Mouse (Mus musculus) heart, embryonic 10.5 days (tissue): ENCODE measurements around the gene Lrrc49. TPM values are rescaled to one million over a fixed set of nuclear protein-coding genes. Genes with fewer than 3 reads are reported as not detected.

ENCODE experiments used
- DNase-seq: peaks from one replicate; pipeline ENCODE4 v3.0.0-alpha.2; 2017; ENCODE audit warnings: low spot score
- H3K27ac ChIP-seq: fragments of 300-500 bp; sonication (generic); 2 replicates; pipeline ENCODE4 v1.5.1; 2016; ENCODE audit warnings: mild to moderate bottlenecking
- H3K27me3 ChIP-seq: fragments of 300-500 bp; sonication (generic); 2 replicates; pipeline ENCODE4 v1.6.1; 2016; ENCODE audit warnings: mild to moderate bottlenecking; ENCODE audit not compliant: poor library complexity, insufficient read depth, severe bottlenecking
- H3K36me3 ChIP-seq: fragments of 300-500 bp; sonication (generic); 2 replicates; pipeline ENCODE4 v1.6.1; 2016; ENCODE audit warnings: mild to moderate bottlenecking, moderate library complexity
- H3K4me1 ChIP-seq: fragments of 300-500 bp; sonication (generic); 2 replicates; pipeline ENCODE4 v1.6.1; 2016; ENCODE audit warnings: mild to moderate bottlenecking
- H3K4me3 ChIP-seq: fragments of 300-500 bp; sonication (generic); 2 replicates; pipeline ENCODE4 v1.5.1; 2016; ENCODE audit warnings: mild to moderate bottlenecking, moderate library complexity
- H3K9me3 ChIP-seq: fragments of 300-500 bp; sonication (generic); 2 replicates; pipeline ENCODE4 v1.6.1; 2016; ENCODE audit warnings: mild to moderate bottlenecking, moderate library complexity
- WGBS: fragments of 180-500 bp; shearing (Covaris S2); methylation state at CpG from one replicate; pipeline ENCODE4 v1.1.7; 2016; 5-methylcytosine and 5-hydroxymethylcytosine counted together
- polyA plus RNA-seq: library from polyadenylated mRNA; unstranded; fragments of >200 nt; fragmentation: Nextera tagmentation; extraction: Ambion mirVana; gene quantifications from 2 replicates; pipeline ENCODE4 v1.2.1, GENCODE M21; 2016

Lrrc49 gene
- polyA plus RNA-seq, 1 experiment from 2014 or later = 12.4 TPM

- Histone ChIP-seq H3K4me3 (no peak overlapping the region), H3K9me3 (no peaks in the 10 kb centered on the region), H3K36me3 (no peaks in the 10 kb centered on the region), H3K27me3 (no peaks in the 10 kb centered on the region), H3K4me1 (0 out of 2 replicates have a peak, but pooled peaks cover 5% of the 10 kb centered on the region), H3K27ac (no peak overlapping the region)
- WGBS = 83% methylated on average over 2 of the region's 2 CpGs
- no peak for DNase-seq
Measured at GRCm38 (mm10) chr9:60612260-60612659, 75.7 kb downstream of the Lrrc49 start.

- 64% methylated on average over 13 of the region's 13 CpGs for WGBS
- no peak for DNase-seq
- Histone ChIP-seq H3K4me1 (no peaks in the 10 kb centered on the region), H3K36me3 (no peaks in the 10 kb centered on the region), H3K4me3 (no peak overlapping the region), H3K27me3 (no peaks in the 10 kb centered on the region), H3K9me3 (no peaks in the 10 kb centered on the region), H3K27ac (no peak overlapping the region)
Measured at GRCm38 (mm10) chr9:60610194-60610593, 77.8 kb downstream of the Lrrc49 start.

- Histone ChIP-seq H3K4me1 (no peaks in the 10 kb centered on the region), H3K36me3 (no peaks in the 10 kb centered on the region), H3K27ac (no peak overlapping the region), H3K27me3 (no peaks in the 10 kb centered on the region), H3K9me3 (no peaks in the 10 kb centered on the region), H3K4me3 (no peak overlapping the region)
- no peak for DNase-seq
- WGBS = 81% methylated on average over 9 of the region's 9 CpGs
Measured at GRCm38 (mm10) chr9:60608857-60609256, 79.1 kb downstream of the Lrrc49 start.

GRCm38 (mm10) chr9:60608086-60608485 is 79.9 kb downstream of the Lrrc49 start:
- Histone ChIP-seq H3K4me3 (no peak overlapping the region), H3K27me3 (no peaks in the 10 kb centered on the region), H3K27ac (no peak overlapping the region), H3K9me3 (no peaks in the 10 kb centered on the region), H3K4me1 (no peaks in the 10 kb centered on the region), H3K36me3 (no peaks in the 10 kb centered on the region)
- no peak for DNase-seq
- 77% methylated on average over 3 of the region's 3 CpGs for WGBS

- Histone ChIP-seq H3K36me3 (no peaks in the 10 kb centered on the region), H3K9me3 (no peaks in the 10 kb centered on the region), H3K4me1 (no peaks in the 10 kb centered on the region), H3K4me3 (no peak overlapping the region), H3K27ac (no peak overlapping the region), H3K27me3 (no peaks in the 10 kb centered on the region)
- DNase-seq = no peak
- WGBS = 71% methylated on average over 2 of the region's 2 CpGs
Measured at GRCm38 (mm10) chr9:60604971-60605370, 83.0 kb downstream of the Lrrc49 start.

- no peaks in the 10 kb centered on the region for H3K27me3 ChIP-seq
- no peaks in the 10 kb centered on the region for H3K9me3 ChIP-seq
- 83% methylated on average over 10 of the region's 10 CpGs for WGBS
- no peaks in the 10 kb centered on the region for H3K36me3 ChIP-seq
- no peak for DNase-seq
- no peak overlapping the region for H3K4me3 ChIP-seq
- no peaks in the 10 kb centered on the region for H3K4me1 ChIP-seq
- no peak overlapping the region for H3K27ac ChIP-seq
Measured at GRCm38 (mm10) chr9:60601936-60602335, 86.0 kb downstream of the Lrrc49 start.

- Histone ChIP-seq H3K4me3 (no peak overlapping the region), H3K9me3 (no peaks in the 10 kb centered on the region), H3K4me1 (no peaks in the 10 kb centered on the region), H3K27ac (no peak overlapping the region), H3K27me3 (no peaks in the 10 kb centered on the region), H3K36me3 (no peaks in the 10 kb centered on the region)
- DNase-seq = no peak
- 75% methylated on average over 4 of the region's 4 CpGs for WGBS
Measured at GRCm38 (mm10) chr9:60600273-60600672, 87.7 kb downstream of the Lrrc49 start.

GRCm38 (mm10) chr9:60599489-60599888 is 88.5 kb downstream of the Lrrc49 start:
- no peaks in the 10 kb centered on the region for H3K9me3 ChIP-seq
- no peaks in the 10 kb centered on the region for H3K36me3 ChIP-seq
- no peaks in the 10 kb centered on the region for H3K27me3 ChIP-seq
- no peak for DNase-seq
- no peak overlapping the region for H3K4me3 ChIP-seq
- H3K4me1 ChIP-seq = no peaks in the 10 kb centered on the region
- 51% methylated on average over 2 of the region's 2 CpGs for WGBS
- no peak overlapping the region for H3K27ac ChIP-seq

GRCm38 (mm10) chr9:60595406-60595805 is 92.6 kb downstream of the Lrrc49 start:
- WGBS = 70% methylated on average over 7 of the region's 7 CpGs
- H3K27ac ChIP-seq = no peak overlapping the region
- no peaks in the 10 kb centered on the region for H3K4me1 ChIP-seq
- H3K9me3 ChIP-seq = no peaks in the 10 kb centered on the region
- no peak for DNase-seq
- H3K4me3 ChIP-seq = no peak overlapping the region
- no peaks in the 10 kb centered on the region for H3K27me3 ChIP-seq
- H3K36me3 ChIP-seq = no peaks in the 10 kb centered on the region; the same call in 1 of the 2 replicates

GRCm38 (mm10) chr9:60592974-60593373 is 95.0 kb downstream of the Lrrc49 start:
- DNase-seq = no peak
- Histone ChIP-seq H3K36me3 (peaks cover 2% of the 10 kb centered on the region; the same call in 1 of the 2 replicates), H3K4me3 (no peak overlapping the region), H3K4me1 (no peaks in the 10 kb centered on the region), H3K27ac (no peak overlapping the region), H3K9me3 (no peaks in the 10 kb centered on the region), H3K27me3 (no peaks in the 10 kb centered on the region)
- 85% methylated on average over 6 of the region's 6 CpGs for WGBS

- H3K4me3 ChIP-seq = no peak overlapping the region
- H3K9me3 ChIP-seq = no peaks in the 10 kb centered on the region
- no peaks in the 10 kb centered on the region for H3K27me3 ChIP-seq
- no peaks in the 10 kb centered on the region for H3K4me1 ChIP-seq
- no peak for DNase-seq
- peaks cover 2% of the 10 kb centered on the region; the same call in 1 of the 2 replicates for H3K36me3 ChIP-seq
- H3K27ac ChIP-seq = no peak overlapping the region
- 80% methylated on average over 5 of the region's 5 CpGs for WGBS
Measured at GRCm38 (mm10) chr9:60592363-60592762, 95.6 kb downstream of the Lrrc49 start.

- 88% methylated on average over 8 of the region's 8 CpGs for WGBS
- H3K9me3 ChIP-seq = no peaks in the 10 kb centered on the region
- H3K27ac ChIP-seq = no peak overlapping the region
- H3K4me1 ChIP-seq = no peaks in the 10 kb centered on the region
- DNase-seq = no peak
- no peak overlapping the region for H3K4me3 ChIP-seq
- peaks cover 4% of the 10 kb centered on the region; the same call in 1 of the 2 replicates for H3K36me3 ChIP-seq
- H3K27me3 ChIP-seq = no peaks in the 10 kb centered on the region
Measured at GRCm38 (mm10) chr9:60590871-60591624, 96.9 kb downstream of the Lrrc49 start.

GRCm38 (mm10) chr9:60588914-60589313 is 99.0 kb downstream of the Lrrc49 start:
- Histone ChIP-seq H3K4me3 (no peak overlapping the region), H3K9me3 (no peaks in the 10 kb centered on the region), H3K4me1 (no peaks in the 10 kb centered on the region), H3K36me3 (peaks cover 4% of the 10 kb centered on the region; the same call in 1 of the 2 replicates), H3K27me3 (no peaks in the 10 kb centered on the region), H3K27ac (no peak overlapping the region)
- WGBS = 85% methylated on average over 10 of the region's 10 CpGs
- no peak for DNase-seq

GRCm38 (mm10) chr9:60586920-60587319 is 101.0 kb downstream of the Lrrc49 start:
- Histone ChIP-seq H3K27ac (no peak overlapping the region), H3K27me3 (no peaks in the 10 kb centered on the region), H3K4me1 (no peaks in the 10 kb centered on the region), H3K36me3 (peaks cover 4% of the 10 kb centered on the region; the same call in 1 of the 2 replicates), H3K9me3 (no peaks in the 10 kb centered on the region), H3K4me3 (no peak overlapping the region)
- no peak for DNase-seq
- 78% methylated on average over 3 of the region's 3 CpGs for WGBS
